Mouse (Mus musculus) midbrain, postnatal 0 days (tissue): ENCODE data around the gene Gm11985. TPM values are rescaled to one million over a fixed set of nuclear protein-coding genes. Genes with fewer than 3 reads are reported as not detected.

Experiments
- ATAC-seq: fragments of 200-750 bp; cut with Nextera tagmentation; 2 replicates; pipeline ENCODE4 v1.8.0; 2017; ENCODE audit warnings: moderate number of reproducible peaks, mild to moderate bottlenecking, moderate TSS enrichment, moderate library complexity; ENCODE audit not compliant: low FRiP score
- DNase-seq: peaks from one replicate; pipeline ENCODE4 v3.0.0-alpha.2; 2015; ENCODE audit warnings: low spot score
- H3K27ac ChIP-seq: fragments of 300-500 bp; sonication (generic); 2 replicates; pipeline ENCODE4 v1.5.1; 2014; ENCODE audit warnings: low read depth, mild to moderate bottlenecking, low read length, mixed read lengths
- H3K27me3 ChIP-seq: fragments of 300-500 bp; sonication (generic); 2 replicates; pipeline ENCODE4 v1.6.1; 2014; ENCODE audit warnings: low read length, control low read depth, mixed read lengths; ENCODE audit not compliant: insufficient read depth
- H3K36me3 ChIP-seq: fragments of 300-500 bp; sonication (generic); 2 replicates; pipeline ENCODE4 v1.6.1; 2014; ENCODE audit warnings: low read length, control low read depth, mixed read lengths; ENCODE audit not compliant: insufficient read depth
- H3K4me1 ChIP-seq: fragments of 300-500 bp; sonication (generic); 2 replicates; pipeline ENCODE4 v1.6.1; 2014; ENCODE audit warnings: mild to moderate bottlenecking, control low read depth, antibody characterized with exemption, low read length, mixed read lengths; ENCODE audit not compliant: insufficient read depth
- H3K4me2 ChIP-seq: fragments of 300-500 bp; sonication (generic); 2 replicates; pipeline ENCODE4 v1.6.1; 2014; ENCODE audit warnings: low read depth, mild to moderate bottlenecking, low read length, mixed read lengths; ENCODE audit not compliant: poor library complexity, severe bottlenecking
- H3K4me3 ChIP-seq: fragments of 300-500 bp; sonication (generic); 2 replicates; pipeline ENCODE4 v1.5.1; 2014; ENCODE audit warnings: low read depth, mild to moderate bottlenecking, low read length, moderate library complexity
- H3K9ac ChIP-seq: fragments of 300-500 bp; sonication (generic); replicated peaks from 2 replicates; pipeline ENCODE4 v1.6.1; 2014; ENCODE audit warnings: mild to moderate bottlenecking, low read length, moderate library complexity, mixed read lengths; ENCODE audit not compliant: poor library complexity, severe bottlenecking
- H3K9me3 ChIP-seq: fragments of 300-500 bp; sonication (generic); 2 replicates; pipeline ENCODE4 v1.6.1; 2016; ENCODE audit warnings: low read length, control low read depth
- CTCF ChIP-seq: IDR thresholded peaks from 2 replicates; pipeline ENCODE4 v1.5.1; 2016; ENCODE audit warnings: antibody characterized with exemption, mild to moderate bottlenecking
- WGBS: fragments of 180-500 bp; shearing (Covaris S2); extraction: QIAGEN DNeasy Blood & Tissue Kit; methylation state at CpG from one replicate; pipeline ENCODE4 v1.1.7; 2014; 5-methylcytosine and 5-hydroxymethylcytosine counted together
- polyA plus RNA-seq: library from polyadenylated mRNA; unstranded; fragments of >200 nt; fragmentation: Nextera tagmentation; extraction: Ambion mirVana; gene quantifications from 2 replicates; pipeline ENCODE4 v1.2.1, GENCODE M21; 2015
- total RNA-seq: library from RNA; depleted of rRNA; stranded (reverse); fragments of >200 nt; gene quantifications from 2 replicates; pipeline ENCODE4 v1.2.3, GENCODE M21; 2014

Gm11985 gene
- total and polyA plus RNA-seq, 2 experiments from 2014 or later = not detected

- no peaks in the 10 kb centered on the region; the same call in 1 of the 2 replicates for H3K4me1 ChIP-seq
- DNase-seq (no peak), ATAC-seq (no peak)
- peaks cover 4% of the 10 kb centered on the region; the same call in 1 of the 2 replicates for H3K27me3 ChIP-seq
- no peaks in the 10 kb centered on the region for H3K36me3 ChIP-seq
- TF ChIP-seq CTCF = peak; percentile 30
- H3K9me3 ChIP-seq = no peaks in the 10 kb centered on the region
- H3K4me2 ChIP-seq = no peak overlapping the region
- H3K4me3 ChIP-seq = no peak overlapping the region
- H3K27ac ChIP-seq = no peak overlapping the region
- no peak overlapping the region for H3K9ac ChIP-seq
- 94% methylated on average over 10 of the region's 10 CpGs for WGBS
These were observed 6.3 kb upstream of the Gm11985 start for GRCm38 (mm10) chr11:7194432-7195311.

DNA sequence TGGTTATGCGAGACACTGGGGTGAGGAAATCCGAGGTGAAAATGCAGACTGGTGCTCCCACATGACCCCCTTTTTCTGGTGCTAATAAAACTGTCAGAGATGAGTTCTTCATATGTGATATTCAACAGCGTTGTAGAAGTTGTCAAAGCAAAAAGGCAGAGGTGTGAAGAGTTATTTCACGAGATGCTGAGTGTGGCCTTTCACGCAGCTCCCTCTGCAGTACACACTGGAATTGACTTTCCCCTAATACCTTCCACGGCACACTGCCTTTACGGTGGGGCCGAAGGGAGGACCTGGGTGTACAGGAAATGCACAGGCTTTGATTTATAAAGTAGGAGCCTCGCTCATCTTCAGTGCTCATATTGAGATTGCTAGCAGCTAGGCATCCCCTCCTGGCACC, 4.8 kb upstream of the Gm11985 start:
- Histone ChIP-seq H3K4me3 (no peak overlapping the region), H3K36me3 (no peaks in the 10 kb centered on the region), H3K27ac (no peak overlapping the region), H3K9ac (no peak overlapping the region), H3K27me3 (peaks cover 4% of the 10 kb centered on the region; the same call in 1 of the 2 replicates), H3K4me2 (no peak overlapping the region), H3K9me3 (no peaks in the 10 kb centered on the region), H3K4me1 (no peaks in the 10 kb centered on the region; the same call in 1 of the 2 replicates)
- ATAC-seq (no peak), DNase-seq (peak; percentile 14)
- WGBS = 75% methylated on average over 9 of the region's 9 CpGs
- peak; percentile 51 for TF ChIP-seq CTCF

DNA sequence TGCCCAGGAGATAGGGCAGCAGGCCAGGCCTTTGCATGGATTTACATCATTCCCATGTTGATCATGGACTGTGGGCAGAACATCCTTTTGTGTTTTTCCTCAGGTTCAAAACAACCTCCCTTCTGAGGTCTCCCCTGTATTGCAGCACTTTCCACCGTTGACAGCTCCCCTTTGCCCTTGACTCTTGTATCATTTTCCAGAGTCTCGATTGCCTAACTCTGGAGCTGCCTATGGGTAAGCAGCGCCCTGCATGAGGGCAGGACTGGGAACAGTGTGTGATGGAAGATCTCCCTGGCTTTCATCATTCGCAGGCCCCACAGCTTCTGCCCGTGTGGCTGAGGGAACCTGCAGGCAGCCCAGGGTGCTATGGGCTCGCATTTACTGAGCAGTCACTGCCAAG, 4.3 kb upstream of the Gm11985 start:
- H3K36me3 ChIP-seq = no peaks in the 10 kb centered on the region
- WGBS = 66% methylated on average over 6 of the region's 6 CpGs
- ATAC-seq = no peak
- no peak overlapping the region for H3K9ac ChIP-seq
- no peak for TF ChIP-seq CTCF
- no peak overlapping the region for H3K4me2 ChIP-seq
- H3K27ac ChIP-seq = no peak overlapping the region
- no peak overlapping the region for H3K4me3 ChIP-seq
- H3K4me1 ChIP-seq = no peaks in the 10 kb centered on the region; the same call in 1 of the 2 replicates
- peaks cover 4% of the 10 kb centered on the region; the same call in 1 of the 2 replicates for H3K27me3 ChIP-seq
- no peaks in the 10 kb centered on the region for H3K9me3 ChIP-seq
- DNase-seq = no peak

GRCm38 (mm10) chr11:7187472-7187871, 897 bp downstream of the Gm11985 start:
- Histone ChIP-seq H3K4me2 (no peak overlapping the region), H3K9ac (no peak overlapping the region), H3K4me3 (no peak overlapping the region), H3K36me3 (no peaks in the 10 kb centered on the region), H3K9me3 (no peaks in the 10 kb centered on the region), H3K4me1 (no peaks in the 10 kb centered on the region), H3K27ac (no peak overlapping the region), H3K27me3 (no peaks in the 10 kb centered on the region)
- 64% methylated on average over 8 of the region's 8 CpGs for WGBS
- ATAC-seq (no peak), DNase-seq (no peak)
- no peak for TF ChIP-seq CTCF

DNA sequence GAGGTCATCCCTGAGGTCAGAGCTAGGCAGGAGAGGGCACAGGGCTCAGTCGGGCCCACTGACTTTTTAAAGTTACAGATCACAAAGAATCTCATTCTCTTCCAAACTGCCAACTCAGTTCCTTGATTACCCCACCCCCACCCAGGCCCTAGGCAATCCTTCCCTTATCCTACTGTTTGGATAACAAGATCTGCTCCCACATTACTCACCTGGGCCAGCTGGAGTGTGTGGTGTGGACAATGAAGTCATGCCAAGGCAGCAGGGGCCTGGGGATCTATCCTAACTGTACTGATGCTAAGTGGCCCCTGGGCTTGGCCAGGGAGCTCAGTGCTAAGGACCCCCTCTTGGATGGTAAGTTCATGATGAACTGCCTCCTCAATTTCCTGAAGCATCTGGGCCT, 3.9 kb downstream of the Gm11985 start:
- Histone ChIP-seq H3K36me3 (no peaks in the 10 kb centered on the region), H3K9me3 (no peaks in the 10 kb centered on the region), H3K4me2 (no peak overlapping the region), H3K27me3 (no peaks in the 10 kb centered on the region), H3K4me1 (no peaks in the 10 kb centered on the region), H3K27ac (no peak overlapping the region), H3K9ac (no peak overlapping the region), H3K4me3 (no peak overlapping the region)
- DNase-seq (no peak), ATAC-seq (no peak)
- 29% methylated on average over 1 of the region's 1 CpGs for WGBS
- no peak for TF ChIP-seq CTCF

- H3K4me1 ChIP-seq = no peaks in the 10 kb centered on the region
- no peak for ATAC-seq
- H3K27ac ChIP-seq = no peak overlapping the region
- TF ChIP-seq CTCF = peak; percentile 29; the same call in 1 of the 2 replicates
- no peak overlapping the region for H3K4me2 ChIP-seq
- 12% methylated on average over 8 of the region's 8 CpGs for WGBS
- H3K36me3 ChIP-seq = no peaks in the 10 kb centered on the region
- no peaks in the 10 kb centered on the region for H3K27me3 ChIP-seq
- no peak overlapping the region for H3K4me3 ChIP-seq
- H3K9ac ChIP-seq = no peak overlapping the region
- DNase-seq = peak; percentile 26
- H3K9me3 ChIP-seq = no peaks in the 10 kb centered on the region
These were observed 5.8 kb downstream of the Gm11985 start for GRCm38 (mm10) chr11:7182409-7183042.
